Mouse (Mus musculus) CH12.LX (cell line): ENCODE measurements around the gene Cenpe. TPM values are rescaled to one million over a fixed set of nuclear protein-coding genes. Genes with fewer than 3 reads are reported as not detected.

Experiments
- DNase-seq: peaks from one replicate; pipeline ENCODE4 v3.0.0-alpha.2; 2013; ENCODE audit errors: extremely low read depth
- H3K27ac ChIP-seq: 2 replicates; pipeline ENCODE4 v1.5.1; 2012; ENCODE audit warnings: low read depth, mild to moderate bottlenecking, control low read depth, moderate library complexity; ENCODE audit not compliant: insufficient read depth
- H3K27me3 ChIP-seq: replicated peaks from 2 replicates; pipeline ENCODE3; 2012; ENCODE audit warnings: inconsistent platforms
- H3K36me3 ChIP-seq, 2 experiments: replicated peaks in 1 of 2; 2 replicates each; pipeline versions ENCODE3 to v1.6.1; 2012; ENCODE audit warnings: inconsistent platforms in 1 of 2, low read length in 1 of 2, mild to moderate bottlenecking in 1 of 2, mixed read lengths in 1 of 2, moderate library complexity in 1 of 2; ENCODE audit not compliant: control insufficient read depth in 1 of 2, insufficient read depth in 1 of 2
- H3K4me1 ChIP-seq, 2 experiments: 2 replicates each; pipeline ENCODE4 v1.6.1; 2012; ENCODE audit warnings: inconsistent platforms in 1 of 2, moderate library complexity in 1 of 2; ENCODE audit not compliant: insufficient read depth in 2 of 2, control insufficient read depth in 1 of 2
- H3K4me2 ChIP-seq: 2 replicates; pipeline ENCODE4 v1.6.1; 2012; ENCODE audit warnings: low read depth, mild to moderate bottlenecking, control low read depth; ENCODE audit not compliant: poor library complexity, insufficient read depth, severe bottlenecking
- H3K4me3 ChIP-seq, 3 experiments: fragments of 150-350 bp in 1 of 3; sonication (generic) in 1 of 3; replicated peaks in 1 of 3; 2 replicates each; pipeline versions ENCODE3 to v1.5.1; 2011 to 2012; ENCODE audit warnings: low read depth in 2 of 3, low read length in 2 of 3, mild to moderate bottlenecking in 2 of 3, moderate library complexity in 2 of 3, control low read depth in 1 of 3, improper control_type of control experiment in 1 of 3, inconsistent platforms in 1 of 3, mixed read lengths in 1 of 3; ENCODE audit not compliant: poor library complexity in 1 of 3
- H3K79me2 ChIP-seq: replicated peaks from 2 replicates; pipeline ENCODE4 v1.6.1; 2012; ENCODE audit warnings: mild to moderate bottlenecking, moderate library complexity; ENCODE audit not compliant: control insufficient read depth, poor library complexity, insufficient read depth, severe bottlenecking; ENCODE audit errors: extremely low read depth
- H3K9ac ChIP-seq: 2 replicates; pipeline ENCODE4 v1.6.1; 2012; ENCODE audit warnings: low read depth, mild to moderate bottlenecking, control low read depth, moderate library complexity; ENCODE audit not compliant: insufficient read depth
- H3K9me3 ChIP-seq: replicated peaks from 2 replicates; pipeline ENCODE3; 2012; ENCODE audit warnings: low read length, inconsistent platforms, mixed read lengths
- BHLHE40 ChIP-seq: IDR thresholded peaks from 2 replicates; pipeline ENCODE4 v1.6.1; 2011; ENCODE audit warnings: mild to moderate bottlenecking, low read depth, low read length, improper control_type of control experiment
- CHD2 ChIP-seq: IDR thresholded peaks from 2 replicates; pipeline ENCODE4 v1.6.1; 2011; ENCODE audit warnings: low read length, improper control_type of control experiment
- CTCF ChIP-seq, 2 experiments: IDR thresholded peaks in 1 of 2; conservative IDR thresholded peaks in 1 of 2; 2 replicates each; pipeline ENCODE4 v1.5.1; 2011 to 2012; ENCODE audit warnings: low read depth in 2 of 2, low read length in 2 of 2, improper control_type of control experiment in 1 of 2, inconsistent platforms in 1 of 2, mild to moderate bottlenecking in 1 of 2, moderate library complexity in 1 of 2
- JUN ChIP-seq: IDR thresholded peaks from 2 replicates; pipeline ENCODE4 v1.6.1; 2011; ENCODE audit warnings: low read depth, mild to moderate bottlenecking, low read length, improper control_type of control experiment, moderate library complexity; ENCODE audit not compliant: insufficient read depth
- MAFK ChIP-seq: IDR thresholded peaks from 2 replicates; pipeline ENCODE4 v1.6.1; 2011; ENCODE audit warnings: low read length, improper control_type of control experiment; ENCODE audit not compliant: insufficient replicate concordance
- MAX ChIP-seq: IDR thresholded peaks from 2 replicates; pipeline ENCODE4 v1.6.1; 2011; ENCODE audit warnings: low read length, improper control_type of control experiment
- NRF1 ChIP-seq: IDR thresholded peaks from 2 replicates; pipeline ENCODE4 v1.6.1; 2014; ENCODE audit warnings: low read depth, mild to moderate bottlenecking, inconsistent platforms, low read length, improper control_type of control experiment, moderate library complexity
- PAX5 ChIP-seq: IDR thresholded peaks from 2 replicates; pipeline ENCODE4 v1.6.1; 2012; ENCODE audit warnings: low read length, inconsistent platforms, mixed read lengths
- POLR2AphosphoS2 ChIP-seq: IDR thresholded peaks from 2 replicates; pipeline ENCODE4 v1.6.1; 2011; ENCODE audit warnings: low read depth, low read length, improper control_type of control experiment
- TCF12 ChIP-seq: IDR thresholded peaks from 2 replicates; pipeline ENCODE4 v1.6.1; 2014; ENCODE audit warnings: low read depth, mild to moderate bottlenecking, inconsistent platforms, low read length, improper control_type of control experiment
- UBTF ChIP-seq: IDR thresholded peaks from 2 replicates; pipeline ENCODE4 v1.6.1; 2012; ENCODE audit warnings: low read depth, mild to moderate bottlenecking, inconsistent platforms, low read length, improper control_type of control experiment, moderate library complexity
- ZC3H11A ChIP-seq: IDR thresholded peaks from 2 replicates; pipeline ENCODE4 v1.6.1; 2012; ENCODE audit warnings: low read depth, mild to moderate bottlenecking, inconsistent platforms, low read length, improper control_type of control experiment
- ZKSCAN1 ChIP-seq: IDR thresholded peaks from 2 replicates; pipeline ENCODE4 v1.6.1; 2012; ENCODE audit warnings: low read depth, inconsistent platforms, low read length, improper control_type of control experiment, borderline replicate concordance
- dilution Hi-C: fragments of 300-500 bp; cut with MboI; formaldehyde crosslinking; loops from 2 replicates; pipeline ENCODE4 v1.14.3; 2020; ENCODE audit warnings: low sequenced_read_pairs; ENCODE audit not compliant: extremely low pct_unique_long_range_greater_than_20kb, extremely low pct_ligation_motif_present
- in situ Hi-C: fragments of 300-500 bp; cut with MboI; formaldehyde crosslinking; loops from 3 replicates; pipeline ENCODE4 v1.14.3; 2019; ENCODE audit warnings: low sequenced_read_pairs, low pct_ligation_motif_present, low pct_unique_long_range_greater_than_20kb, mixed read lengths
- polyA plus RNA-seq: library from polyadenylated mRNA; unstranded; fragments of >175 nt; gene quantifications from 2 replicates; pipeline ENCODE4 v1.2.1, GENCODE M21; 2012; ENCODE audit warnings: low read depth; ENCODE audit not compliant: insufficient read length
- total RNA-seq, 2 experiments: library from RNA; depleted of rRNA; stranded (reverse); fragments of 300-350 nt in 1 of 2; fragments of >200 nt in 1 of 2; gene quantifications; 2 replicates each; pipeline ENCODE4 v1.2.3; 2012 to 2014

The Cenpe gene
- total and polyA plus RNA-seq, 3 experiments, result 47.0 to 81.1 (median 73.8) TPM

- Histone ChIP-seq H3K4me2 (no peak overlapping the region), H3K27ac (no peak overlapping the region), H3K27me3 (no peaks in the 10 kb centered on the region), H3K9ac (no peak overlapping the region), H3K4me1 (peaks cover 14 to 34% of the 10 kb centered on the region in 2 experiments; a peak in 3 of 4 replicates), H3K79me2 (peaks cover 3% of the 10 kb centered on the region; the same call in 1 of the 2 replicates), H3K4me3 (no peak overlapping the region), H3K36me3 (peaks cover 63 to 88% of the 10 kb centered on the region in 2 experiments), H3K9me3 (no peaks in the 10 kb centered on the region)
- no peak for TF ChIP-seq UBTF
- TF ChIP-seq BHLHE40, result no peak
- no peak for TF ChIP-seq ZC3H11A
- no peak for TF ChIP-seq NRF1
- no peak for TF ChIP-seq ZKSCAN1
- TF ChIP-seq PAX5, result no peak
- dilution Hi-C loops, result no loop called here
- DNase-seq, result no peak
- in situ Hi-C loops, result no loop called here
These were observed 36.8 kb downstream of the Cenpe start for GRCm38 (mm10) chr3:135249104-135249503.

GRCm38 (mm10) chr3:135251825-135252224, 39.5 kb downstream of the Cenpe start:
- no peak for DNase-seq
- no peaks in the 10 kb centered on the region for H3K9me3 ChIP-seq
- peaks cover 66 to 84% of the 10 kb centered on the region in 2 experiments for H3K36me3 ChIP-seq
- no peak overlapping the region for H3K4me3 ChIP-seq
- peaks cover 6 to 13% of the 10 kb centered on the region in 2 experiments; a peak in 3 of 4 replicates for H3K4me1 ChIP-seq
- H3K27me3 ChIP-seq, result no peaks in the 10 kb centered on the region
- in situ Hi-C loops (no loop called here), dilution Hi-C loops (no loop called here)
- H3K4me2 ChIP-seq, result no peak overlapping the region
- H3K79me2 ChIP-seq, result no peaks in the 10 kb centered on the region
- TF ChIP-seq MAFK, result peak; percentile 60; the same call in 1 of the 2 replicates
- no peak for TF ChIP-seq ZC3H11A
- no peak overlapping the region for H3K27ac ChIP-seq
- H3K9ac ChIP-seq, result no peak overlapping the region

GRCm38 (mm10) chr3:135254784-135255183, 42.4 kb downstream of the Cenpe start:
- H3K79me2 ChIP-seq, result no peaks in the 10 kb centered on the region
- H3K27me3 ChIP-seq, result no peaks in the 10 kb centered on the region

More at GRCm38 (mm10) chr3:135254784-135255183, 42.4 kb downstream of the Cenpe start:
- H3K27ac ChIP-seq, result no peak overlapping the region
- dilution Hi-C loops (no loop called here), in situ Hi-C loops (no loop called here)
- H3K9ac ChIP-seq, result no peak overlapping the region
- DNase-seq, result no peak
- H3K36me3 ChIP-seq, result peaks cover 71 to 84% of the 10 kb centered on the region in 2 experiments
- no peak overlapping the region for H3K4me2 ChIP-seq
- H3K4me3 ChIP-seq, result no peak overlapping the region
- H3K4me1 ChIP-seq, result no peaks in the 10 kb centered on the region
- TF ChIP-seq UBTF (no peak), CHD2 (no peak), JUN (no peak), CTCF (conservative IDR thresholded peaks at IDR 0.05 in 1 of 2, IDR thresholded peaks at IDR 0.05 in 1 of 2; ENCODE audit: low read depth in 2 of 2, low read length in 2 of 2) (no peak), BHLHE40 (no peak), TCF12 (no peak), NRF1 (no peak), MAX (no peak), POLR2AphosphoS2 (no peak)
- H3K9me3 ChIP-seq, result no peaks in the 10 kb centered on the region
